Mouse (Mus musculus) heart, adult 18-20 months (tissue): ENCODE results near the gene Gm10964. TPM values are rescaled to one million over a fixed set of nuclear protein-coding genes. Genes with fewer than 3 reads are reported as not detected.

Source experiments
- DNase-seq, 2 experiments: peaks; one replicate each; pipeline ENCODE4 v3.0.0; 2021 to 2022; ENCODE audit warnings: mixed read lengths in 1 of 2
- total RNA-seq, 2 experiments: library from RNA; stranded (reverse); gene quantifications; 2 replicates each; pipeline ENCODE4 v1.2.3; 2021

Gm10964 gene
- total RNA-seq, 2 experiments from 2014 or later = not detected

DNA sequence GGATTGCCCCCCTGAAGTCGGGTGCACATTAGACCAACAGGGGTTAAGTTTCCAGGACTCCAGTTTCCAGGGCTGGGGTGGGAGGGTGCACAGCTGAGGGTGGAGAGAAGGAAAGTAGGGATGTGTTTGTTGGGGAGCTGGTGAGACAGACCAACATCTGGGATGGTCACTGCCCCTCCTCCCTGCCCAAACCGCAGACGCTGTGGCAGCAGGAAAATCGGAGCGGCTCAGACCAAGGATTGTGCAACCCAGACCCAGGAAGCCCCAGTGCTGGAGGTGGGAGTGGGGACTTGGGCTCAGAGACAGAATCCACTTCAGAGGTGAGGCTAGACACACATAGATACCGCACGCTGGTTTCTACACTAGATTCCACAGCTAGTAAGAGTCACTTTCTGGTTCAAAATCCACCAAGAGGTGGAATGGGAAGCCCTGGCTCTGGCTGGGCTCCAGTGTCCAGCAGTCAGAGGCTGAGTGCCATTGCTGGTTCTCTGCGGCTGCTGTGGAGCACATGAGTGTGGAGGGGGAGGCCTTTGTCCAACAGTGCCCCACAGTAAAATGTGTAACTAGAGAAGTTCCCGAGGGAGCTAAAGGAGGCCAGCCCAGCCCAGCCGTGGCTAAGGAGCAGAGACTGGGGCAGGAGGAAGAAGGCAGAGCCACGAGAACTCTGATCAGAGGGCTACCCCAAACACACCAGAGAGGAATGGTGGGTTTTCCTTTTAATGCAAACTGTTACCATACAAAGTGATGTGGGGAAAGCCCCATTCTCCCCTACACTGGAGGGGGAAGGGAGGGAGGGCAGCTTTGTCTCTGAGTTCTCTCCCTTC, 4.3 kb upstream of the Gm10964 start:
- peak; percentile 66 to 76 for DNase-seq

DNA sequence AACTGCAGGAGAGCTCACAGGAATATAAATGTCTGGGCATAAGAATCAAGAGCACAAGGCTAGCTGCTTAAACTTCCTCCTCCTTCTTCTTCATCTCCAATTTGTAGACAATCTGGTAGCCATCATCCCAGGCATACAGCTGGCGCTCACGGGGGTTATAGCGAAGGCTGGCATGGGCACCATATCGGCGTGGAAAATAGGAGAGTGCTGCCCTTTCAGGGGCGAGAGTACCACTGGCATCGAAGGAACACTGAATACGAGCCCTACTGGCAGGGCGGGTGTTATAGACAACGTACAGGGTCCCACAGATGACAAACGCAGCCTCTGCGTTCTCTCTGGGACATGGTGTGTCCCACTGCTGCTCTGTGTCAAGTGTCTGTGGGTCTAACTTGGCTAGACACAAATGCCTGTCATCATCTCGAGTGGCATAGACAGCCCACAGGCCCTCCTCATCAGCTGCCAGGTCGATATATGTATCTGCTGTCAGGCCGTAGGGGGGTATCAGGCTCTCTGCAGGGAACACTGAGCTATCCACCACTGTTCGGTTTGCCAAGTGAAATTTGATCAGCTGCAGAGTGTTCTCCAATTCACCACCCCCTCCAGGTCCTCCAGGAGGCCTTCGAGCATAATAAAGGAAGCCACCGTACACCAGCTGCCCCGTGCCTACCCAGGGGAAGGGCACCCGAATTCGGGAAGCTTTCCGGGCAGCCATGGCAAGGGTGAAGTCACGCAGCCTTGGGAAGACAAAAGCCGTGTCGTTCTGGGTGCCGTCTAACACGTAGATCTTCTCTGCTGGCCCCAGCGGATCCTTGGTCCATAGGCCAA, 3.2 kb upstream of the Gm10964 start:
- DNase-seq = no peak

DNA sequence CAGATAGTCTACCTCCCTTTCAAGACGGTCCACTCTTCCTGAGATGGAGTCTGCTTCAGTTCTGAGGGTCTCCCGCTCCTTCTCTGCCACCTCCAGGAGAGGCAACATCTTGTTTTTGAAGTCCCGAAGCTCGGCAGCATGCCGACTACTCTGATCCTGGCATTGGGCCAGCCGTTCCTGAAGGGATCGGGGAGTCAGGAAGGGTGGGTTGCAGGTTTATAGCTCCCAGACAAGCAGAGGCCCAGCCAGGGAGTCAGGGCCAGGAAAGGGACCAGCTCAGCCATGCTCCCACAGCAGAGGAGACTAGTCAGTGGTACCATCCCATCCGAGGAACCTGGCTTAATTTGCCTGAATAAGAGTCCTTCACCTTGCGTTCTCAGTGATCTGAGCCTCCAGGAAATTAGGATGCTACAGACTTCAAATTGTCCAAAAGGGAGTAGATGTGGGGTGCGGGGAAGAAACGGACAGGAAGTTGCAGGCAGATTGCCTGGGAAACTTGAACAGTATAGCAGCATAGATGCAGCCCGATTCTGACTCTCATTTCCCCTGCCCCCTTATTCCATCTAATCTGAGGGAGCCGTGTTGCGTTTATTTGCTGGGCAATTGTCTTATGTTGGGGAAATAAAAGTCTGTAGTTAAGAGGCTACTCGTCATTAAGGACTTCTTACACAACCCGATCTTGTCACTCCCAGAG, 2.0 kb upstream of the Gm10964 start:
- peak; percentile 74 to 80 for DNase-seq

DNA sequence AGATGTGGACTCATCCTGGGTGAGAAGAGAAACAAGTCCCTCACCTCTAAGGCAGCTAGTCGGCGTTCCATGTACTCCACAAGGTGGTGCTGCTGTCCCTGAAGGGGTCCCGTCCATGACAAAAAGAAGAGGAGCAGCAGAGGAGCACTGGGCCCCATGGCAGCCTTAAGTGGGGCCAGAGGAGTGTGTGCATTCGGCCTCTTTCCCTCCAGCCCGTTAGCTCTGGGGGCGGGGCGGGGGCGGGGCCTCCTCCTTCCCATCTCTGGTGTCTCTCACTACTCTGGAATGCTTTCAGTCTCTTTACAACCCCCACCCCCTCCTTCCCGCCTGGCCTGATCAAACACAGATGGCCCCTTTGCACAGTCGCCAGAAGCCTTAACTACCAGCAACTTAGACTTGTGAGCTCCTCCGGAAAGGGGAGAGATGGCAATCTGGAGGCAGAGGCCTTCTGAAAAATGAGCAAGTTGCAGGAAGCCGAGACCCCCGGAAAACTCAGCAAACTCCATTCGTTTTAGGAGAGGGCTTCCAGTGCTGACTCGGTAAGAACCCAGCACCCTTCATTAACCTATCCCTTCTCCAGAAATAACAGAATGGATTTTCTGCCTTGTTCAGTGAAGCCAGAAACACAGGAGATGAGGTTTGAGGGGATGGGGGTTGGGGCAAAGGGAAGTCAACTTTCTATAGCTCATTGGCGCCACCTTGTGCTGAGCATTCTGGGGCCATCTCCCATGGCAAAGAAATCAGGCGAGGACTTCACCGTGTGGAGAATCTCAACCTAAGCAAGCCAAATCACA, 1.2 kb upstream of the Gm10964 start, which contains the start of gene Olfml3:
Olfml3 (minus strand) TSS at position 224 of the 794 bp plus-strand sequence.
- DNase-seq = peak; percentile 88 to 97

DNA sequence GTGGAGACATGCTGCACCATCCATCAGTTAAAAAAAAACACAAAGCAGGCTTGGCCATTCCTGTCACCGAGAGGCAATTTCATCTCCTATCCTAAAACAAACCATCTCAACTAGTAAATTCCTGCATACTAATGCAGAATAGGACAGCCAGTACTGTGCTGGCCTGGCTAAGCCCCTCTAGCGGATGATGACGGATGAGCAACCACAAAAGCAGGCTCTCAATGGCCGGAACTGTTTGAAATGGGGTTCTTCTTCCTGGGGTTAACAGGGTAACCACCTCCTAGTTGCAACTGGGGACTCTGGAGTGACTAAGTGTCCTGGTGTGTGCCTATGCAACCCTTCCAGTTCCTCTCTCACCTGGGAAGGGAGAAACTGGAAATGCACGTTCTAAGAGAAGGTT, 1.2 kb downstream of the Gm10964 start:
- DNase-seq = no peak

DNA sequence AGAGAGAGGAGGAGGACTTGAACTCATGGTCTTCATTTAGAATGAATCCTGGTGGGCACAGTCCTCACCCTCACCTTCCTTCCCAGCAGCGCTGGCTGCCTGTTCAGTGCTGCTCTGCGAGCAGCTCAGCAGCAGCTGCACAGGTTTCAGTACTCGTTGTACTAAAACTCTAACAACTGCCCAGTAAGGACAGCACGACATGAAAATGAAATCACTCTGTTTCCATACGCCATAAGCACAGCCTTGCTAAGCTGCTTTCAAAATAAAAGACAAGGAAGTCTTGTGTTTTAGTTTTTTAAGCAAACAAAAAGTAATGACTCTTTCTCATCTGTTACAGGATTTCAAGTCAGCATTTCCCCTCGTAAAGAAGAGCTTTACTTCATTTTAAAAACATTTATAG, 4.0 kb downstream of the Gm10964 start:
- no peak for DNase-seq

DNA sequence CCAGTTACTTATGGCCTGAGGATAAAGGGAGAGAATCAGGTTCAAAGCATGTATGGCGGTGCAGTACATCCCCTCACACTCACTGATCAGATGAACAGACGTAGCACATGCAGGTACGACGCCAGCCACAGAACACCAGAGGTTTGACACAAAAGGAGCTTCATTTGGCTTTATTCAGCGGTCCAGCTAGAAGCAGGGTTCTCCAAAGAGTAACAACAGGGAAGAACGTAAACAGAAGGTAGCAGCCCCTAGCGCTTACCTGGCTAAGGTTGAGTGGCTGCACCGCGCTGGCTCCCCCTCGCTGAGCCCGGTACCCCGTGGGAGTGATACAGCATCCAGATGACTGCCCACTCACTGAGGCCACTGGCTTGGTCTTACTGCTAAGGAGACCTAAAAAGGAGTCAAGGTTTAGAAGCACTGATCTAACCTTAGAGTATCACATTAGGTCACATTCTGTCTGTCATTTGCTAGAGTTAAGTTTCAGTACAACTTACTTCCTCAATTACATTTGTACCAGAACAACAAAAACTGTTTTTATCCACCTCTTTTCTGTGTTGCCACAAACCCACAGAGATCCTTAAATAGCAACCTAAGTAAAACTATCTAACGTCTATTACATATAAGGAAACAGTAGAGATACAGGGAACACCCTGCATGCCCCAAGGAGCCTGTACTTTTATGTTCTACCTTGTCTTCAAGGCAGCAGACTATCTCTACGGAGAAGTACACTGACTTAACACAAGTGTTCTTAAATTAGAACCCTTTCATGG, 6.0 kb downstream of the Gm10964 start:
- DNase-seq = no peak

DNA sequence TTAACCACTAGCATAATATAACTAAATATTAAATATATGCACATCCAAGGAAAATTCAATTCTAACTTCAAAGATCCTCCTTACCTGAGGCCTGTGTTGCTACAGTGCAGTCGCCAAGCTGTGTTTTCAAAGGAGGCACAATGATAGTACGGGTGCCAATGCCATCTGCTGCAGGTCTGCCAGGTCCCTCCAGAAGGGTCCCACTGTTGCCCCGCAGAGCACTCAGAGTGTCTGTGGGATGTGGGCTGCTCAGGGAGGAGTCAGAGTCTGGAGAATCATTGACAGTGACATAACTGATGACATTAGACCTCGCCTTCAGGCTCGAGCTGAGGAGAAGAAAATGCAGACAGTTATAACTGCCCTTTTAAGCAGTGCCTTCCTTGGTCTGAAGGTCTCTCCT, 7.5 kb downstream of the Gm10964 start:
- no peak for DNase-seq

DNA sequence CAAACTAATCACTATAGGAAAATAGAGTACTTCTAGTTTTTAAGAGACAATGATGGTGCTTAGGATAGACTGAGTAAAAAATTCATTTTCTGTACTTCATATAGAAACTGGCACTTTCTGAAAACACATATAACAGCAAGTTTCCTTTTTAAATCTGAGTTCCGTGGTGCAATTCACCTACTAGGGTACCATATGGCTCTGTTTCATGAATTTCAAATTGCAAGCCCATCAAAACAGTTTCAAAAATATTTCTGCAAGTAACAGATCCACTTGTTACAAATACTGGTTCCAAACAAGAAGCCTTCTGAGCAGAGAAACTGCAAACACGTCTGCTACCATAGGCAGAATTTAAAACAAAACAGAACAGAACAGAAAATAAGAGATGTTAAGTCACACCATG, 12.4 kb downstream of the Gm10964 start:
- DNase-seq = no peak

DNA sequence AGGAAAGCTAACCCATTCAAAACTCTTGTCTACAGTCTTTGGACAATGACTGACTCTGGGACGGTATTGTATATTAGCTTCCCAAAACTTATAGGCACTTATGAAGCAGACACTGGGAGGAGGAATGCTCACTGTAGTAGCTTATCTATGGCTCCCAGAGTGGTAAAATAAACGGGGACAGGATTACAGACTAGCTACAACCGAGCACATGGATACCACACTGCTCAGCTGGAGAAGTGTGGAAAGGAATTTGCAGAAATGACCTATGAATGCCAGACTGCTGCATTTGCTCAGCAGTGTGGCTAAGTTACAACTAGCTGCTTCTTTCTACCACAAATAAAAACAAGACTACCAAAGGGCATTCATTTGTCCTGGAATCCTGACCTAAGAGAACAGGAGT, 16.2 kb downstream of the Gm10964 start:
- DNase-seq = no peak

DNA sequence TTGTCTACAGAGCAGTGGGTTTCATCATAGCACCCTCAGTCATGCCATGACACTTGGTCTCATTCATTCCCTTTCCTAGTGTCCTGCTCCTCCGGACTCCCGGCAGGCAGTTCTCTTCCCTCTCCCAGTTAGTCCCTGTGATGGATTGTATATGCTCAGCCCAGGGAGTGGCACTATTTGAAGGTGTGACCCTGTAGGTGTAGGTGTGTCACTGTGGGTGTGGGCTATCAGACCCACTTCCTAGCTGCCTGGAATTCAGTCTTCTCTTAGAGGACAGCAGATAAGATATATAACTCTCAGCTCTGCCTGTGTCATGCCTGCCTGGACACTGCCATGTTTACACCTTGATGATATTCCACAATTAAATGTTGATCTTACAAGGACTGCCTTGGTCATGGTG, 17.8 kb downstream of the Gm10964 start:
- DNase-seq = no peak

DNA sequence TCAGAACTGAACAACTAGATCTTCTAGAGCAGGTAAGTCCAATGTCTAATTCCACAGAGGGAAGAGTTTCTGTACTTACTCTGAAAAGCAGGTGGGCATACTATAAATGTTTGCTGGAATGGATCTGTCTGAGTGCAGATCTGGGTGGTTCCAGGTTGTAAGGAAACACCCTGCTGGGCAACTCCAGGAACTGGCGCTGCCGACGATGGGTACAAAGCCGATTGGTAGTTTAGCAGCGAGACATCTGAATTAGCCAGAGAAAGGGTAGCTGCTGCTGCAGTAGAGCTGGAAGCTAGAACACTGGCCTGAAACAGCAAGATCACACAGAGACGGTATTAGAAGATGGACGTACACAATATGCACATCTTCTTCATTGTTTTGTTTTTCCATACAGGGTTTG, 19.3 kb downstream of the Gm10964 start:
- DNase-seq = no peak

DNA sequence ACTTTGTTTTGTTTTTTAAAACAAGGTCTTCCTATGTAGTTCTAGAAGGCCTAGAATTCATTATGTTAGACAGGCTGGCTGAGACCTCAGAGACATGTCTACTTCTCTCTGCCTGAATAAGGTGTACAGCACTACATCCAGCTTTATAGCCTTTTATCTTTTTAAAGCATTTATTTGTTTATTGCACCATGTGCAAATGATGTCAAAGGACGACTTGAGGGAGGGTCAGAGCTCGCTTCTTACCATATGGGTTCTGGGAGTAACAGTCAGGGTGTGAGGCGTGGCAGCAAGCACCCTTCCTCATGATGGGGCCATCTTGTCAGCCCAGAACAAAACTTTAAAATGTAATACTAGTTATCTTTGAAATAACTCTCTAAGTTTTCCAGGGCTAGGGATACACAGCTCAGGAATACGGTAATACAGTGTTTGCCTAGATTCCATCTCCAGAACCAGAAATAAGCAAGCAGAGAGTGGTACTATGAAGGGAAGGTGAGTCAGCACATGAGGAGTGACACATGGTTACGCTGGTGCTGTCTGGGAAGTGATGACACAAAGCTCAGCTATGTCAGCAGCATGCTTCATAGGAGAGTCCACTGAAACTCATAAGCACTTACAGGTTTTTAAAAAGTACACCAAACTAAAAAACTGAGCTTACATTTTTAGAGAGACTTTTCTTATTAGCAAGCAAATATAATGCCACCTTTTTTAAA, 20.2 kb downstream of the Gm10964 start:
- DNase-seq = no peak

DNA sequence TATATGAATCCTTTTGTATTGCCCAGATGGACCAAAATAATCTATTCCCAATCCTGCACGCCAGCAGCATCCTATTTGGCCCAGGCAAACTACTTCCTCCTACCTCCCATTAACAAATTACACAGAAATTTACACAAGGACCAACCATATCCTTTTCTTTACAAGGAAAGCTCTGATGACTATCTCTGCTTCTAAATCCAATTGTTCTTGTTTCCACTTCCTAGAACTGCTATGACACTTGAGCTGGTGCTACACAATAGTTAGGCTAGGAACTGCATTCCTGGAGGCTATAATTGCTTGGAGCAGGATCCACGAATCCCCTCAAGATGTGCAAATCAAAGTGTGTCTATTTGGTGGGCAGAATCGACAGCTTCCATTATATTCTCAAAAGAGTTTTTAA, 27.6 kb downstream of the Gm10964 start:
- DNase-seq = no peak

DNA sequence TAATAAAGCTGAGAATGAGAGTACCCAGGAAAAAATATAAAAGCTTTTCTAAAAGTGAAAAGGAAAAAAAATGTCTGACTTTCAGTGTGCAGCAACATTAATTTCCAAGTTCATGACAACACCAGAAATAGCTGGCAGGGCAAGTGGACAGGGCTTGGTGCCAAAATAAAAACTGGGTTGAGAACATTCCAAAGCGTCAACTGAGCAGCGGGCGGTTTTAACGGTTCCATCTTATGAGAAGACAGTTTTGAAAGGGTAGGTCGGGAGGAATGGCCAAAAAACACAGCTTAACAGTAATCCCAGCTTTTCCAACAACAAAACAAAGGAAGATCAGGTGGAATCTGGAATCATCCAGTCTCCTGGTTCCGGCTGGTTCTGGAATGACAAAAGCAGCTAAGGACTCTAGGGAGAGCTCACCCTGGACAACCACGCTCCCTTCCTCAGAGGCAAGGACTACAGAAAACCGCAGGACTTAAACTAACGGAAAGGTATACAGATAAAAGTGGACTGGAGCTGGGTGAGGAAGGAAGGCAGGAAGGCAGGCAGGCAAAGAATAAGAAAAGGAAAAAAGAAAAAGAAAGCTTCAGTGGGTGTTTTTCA, 32.5 kb downstream of the Gm10964 start:
- DNase-seq = peak; percentile 86 to 92

DNA sequence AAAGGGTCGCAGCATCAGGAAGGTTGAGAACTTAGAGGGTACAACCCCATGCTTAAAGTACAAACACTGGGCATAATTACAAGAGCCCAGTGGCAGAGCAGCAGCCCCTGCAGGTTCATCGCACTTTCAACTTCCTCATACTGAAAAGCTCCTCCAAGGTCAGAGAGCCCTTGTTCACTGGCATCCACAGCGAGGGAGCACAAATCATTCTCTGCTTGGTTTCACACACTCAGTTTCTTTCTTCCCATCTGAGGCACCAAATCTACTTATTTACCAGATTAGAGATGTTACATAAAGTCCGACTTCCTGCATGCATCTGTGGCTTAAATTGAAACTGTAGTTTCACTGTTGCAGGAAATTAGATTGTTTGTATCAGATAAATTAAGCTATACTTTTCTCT, 33.7 kb downstream of the Gm10964 start:
- peak; percentile 41 to 45 for DNase-seq

DNA sequence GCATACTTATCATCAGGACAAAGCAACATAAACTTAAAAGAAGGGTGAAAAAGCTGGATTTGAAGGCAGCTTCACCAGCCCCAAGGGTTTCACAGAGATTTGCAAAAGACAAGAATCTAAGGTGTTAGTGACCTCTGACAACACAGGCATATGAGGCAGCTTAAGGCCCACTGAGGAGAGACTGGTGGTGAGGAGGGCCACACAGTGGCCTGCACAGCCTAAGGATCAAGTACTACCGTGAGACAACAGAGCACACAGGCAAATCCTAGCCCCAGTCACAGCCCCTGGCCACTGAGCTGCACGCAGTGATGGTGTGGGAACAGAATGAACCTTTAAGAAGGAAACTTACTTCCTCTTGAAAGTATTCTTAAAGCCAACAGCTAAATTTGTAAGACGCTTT, 34.3 kb downstream of the Gm10964 start:
- DNase-seq = no peak

DNA sequence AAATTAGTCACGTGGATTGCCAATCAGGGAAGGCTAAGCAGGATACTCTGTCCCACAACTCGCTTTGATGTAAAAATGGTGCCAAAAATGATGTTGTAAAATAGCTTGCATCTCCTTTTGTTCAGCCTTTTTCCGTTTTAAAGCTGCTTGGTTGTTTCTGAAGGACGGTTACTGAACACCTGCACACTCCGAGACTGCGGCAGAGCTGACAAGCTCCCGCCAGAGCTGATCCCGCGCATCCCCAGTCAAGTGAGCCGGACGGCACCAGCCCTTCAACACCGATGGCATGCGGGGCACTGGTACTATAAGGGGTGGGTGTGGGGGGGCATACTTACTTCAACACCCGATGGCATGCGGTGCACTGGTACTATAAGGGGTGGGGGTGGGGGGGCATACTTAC, 34.8 kb downstream of the Gm10964 start:
- no peak for DNase-seq

DNA sequence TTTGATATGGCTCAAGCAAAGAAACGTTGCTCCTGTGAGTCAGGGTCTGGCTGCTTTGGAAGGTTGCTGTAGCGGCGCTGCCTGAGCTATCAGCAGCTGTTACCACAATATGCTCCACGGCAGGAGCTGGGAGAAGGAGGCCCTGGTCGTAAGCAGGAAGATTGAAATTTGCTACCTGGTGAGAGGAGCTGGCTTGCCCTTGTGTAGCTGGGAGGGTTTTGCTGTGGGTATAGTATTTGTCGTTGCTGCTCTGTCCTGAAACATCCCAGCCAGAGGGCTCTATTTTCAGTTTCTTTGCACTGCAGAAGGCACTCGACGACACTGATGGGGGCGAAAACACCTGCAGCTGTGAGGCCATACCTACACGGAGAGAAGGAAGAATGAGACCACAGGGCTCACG, 38.8 kb downstream of the Gm10964 start:
- no peak for DNase-seq

DNA sequence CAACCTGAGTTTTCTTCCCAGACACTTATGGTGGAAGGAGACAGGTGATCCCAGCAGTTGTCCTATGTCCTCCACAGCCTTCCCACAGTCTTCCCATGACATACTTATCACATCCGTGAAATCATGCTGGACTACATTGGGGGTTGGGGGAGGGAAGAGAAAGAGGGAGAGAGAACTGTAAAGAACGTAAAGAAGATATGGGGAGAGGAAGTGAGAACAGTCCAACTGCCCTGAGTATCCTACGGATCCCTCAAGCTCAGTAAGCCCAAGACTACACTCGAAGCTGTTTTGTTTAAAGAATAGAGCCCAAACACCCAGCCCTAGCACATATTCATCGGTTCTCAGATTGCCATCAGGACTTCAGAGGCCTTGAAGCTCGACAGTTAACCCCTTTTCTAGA, 39.5 kb downstream of the Gm10964 start:
- no peak for DNase-seq
